Mouse (Mus musculus) midbrain, postnatal 0 days (tissue): ENCODE measurements around the gene Tomm6. TPM values are rescaled to one million over a fixed set of nuclear protein-coding genes. Genes with fewer than 3 reads are reported as not detected.
"Not testable (repeated sequence)": the region's sequence is repeated elsewhere in the genome, so short reads cannot be mapped to it uniquely, and the experiment has no call there.

Experiments
- ATAC-seq: fragments of 200-750 bp; cut with Nextera tagmentation; 2 replicates; pipeline ENCODE4 v1.8.0; 2017; ENCODE audit warnings: moderate number of reproducible peaks, mild to moderate bottlenecking, moderate TSS enrichment, moderate library complexity; ENCODE audit not compliant: low FRiP score
- DNase-seq: peaks from one replicate; pipeline ENCODE4 v3.0.0-alpha.2; 2015; ENCODE audit warnings: low spot score
- H3K27ac ChIP-seq: fragments of 300-500 bp; sonication (generic); 2 replicates; pipeline ENCODE4 v1.5.1; 2014; ENCODE audit warnings: low read depth, mild to moderate bottlenecking, low read length, mixed read lengths
- H3K27me3 ChIP-seq: fragments of 300-500 bp; sonication (generic); 2 replicates; pipeline ENCODE4 v1.6.1; 2014; ENCODE audit warnings: low read length, control low read depth, mixed read lengths; ENCODE audit not compliant: insufficient read depth
- H3K36me3 ChIP-seq: fragments of 300-500 bp; sonication (generic); 2 replicates; pipeline ENCODE4 v1.6.1; 2014; ENCODE audit warnings: low read length, control low read depth, mixed read lengths; ENCODE audit not compliant: insufficient read depth
- H3K4me1 ChIP-seq: fragments of 300-500 bp; sonication (generic); 2 replicates; pipeline ENCODE4 v1.6.1; 2014; ENCODE audit warnings: mild to moderate bottlenecking, control low read depth, antibody characterized with exemption, low read length, mixed read lengths; ENCODE audit not compliant: insufficient read depth
- H3K4me2 ChIP-seq: fragments of 300-500 bp; sonication (generic); 2 replicates; pipeline ENCODE4 v1.6.1; 2014; ENCODE audit warnings: low read depth, mild to moderate bottlenecking, low read length, mixed read lengths; ENCODE audit not compliant: poor library complexity, severe bottlenecking
- H3K4me3 ChIP-seq: fragments of 300-500 bp; sonication (generic); 2 replicates; pipeline ENCODE4 v1.5.1; 2014; ENCODE audit warnings: low read depth, mild to moderate bottlenecking, low read length, moderate library complexity
- H3K9ac ChIP-seq: fragments of 300-500 bp; sonication (generic); replicated peaks from 2 replicates; pipeline ENCODE4 v1.6.1; 2014; ENCODE audit warnings: mild to moderate bottlenecking, low read length, moderate library complexity, mixed read lengths; ENCODE audit not compliant: poor library complexity, severe bottlenecking
- H3K9me3 ChIP-seq: fragments of 300-500 bp; sonication (generic); 2 replicates; pipeline ENCODE4 v1.6.1; 2016; ENCODE audit warnings: low read length, control low read depth
- CTCF ChIP-seq: IDR thresholded peaks from 2 replicates; pipeline ENCODE4 v1.5.1; 2016; ENCODE audit warnings: antibody characterized with exemption, mild to moderate bottlenecking
- WGBS: fragments of 180-500 bp; shearing (Covaris S2); extraction: QIAGEN DNeasy Blood & Tissue Kit; methylation state at CpG from one replicate; pipeline ENCODE4 v1.1.7; 2014; 5-methylcytosine and 5-hydroxymethylcytosine counted together
- polyA plus RNA-seq: library from polyadenylated mRNA; unstranded; fragments of >200 nt; fragmentation: Nextera tagmentation; extraction: Ambion mirVana; gene quantifications from 2 replicates; pipeline ENCODE4 v1.2.1, GENCODE M21; 2015
- total RNA-seq: library from RNA; depleted of rRNA; stranded (reverse); fragments of >200 nt; gene quantifications from 2 replicates; pipeline ENCODE4 v1.2.3, GENCODE M21; 2014

Tomm6 gene
- total and polyA plus RNA-seq, 2 experiments from 2014 or later, result 117 to 339 TPM

- TF ChIP-seq CTCF, result no peak
- Histone ChIP-seq H3K36me3 (peaks cover 6% of the 10 kb centered on the region), H3K4me2 (no peak overlapping the region), H3K9ac (no peak overlapping the region), H3K9me3 (no peaks in the 10 kb centered on the region), H3K27ac (no peak overlapping the region), H3K4me1 (peaks cover 4% of the 10 kb centered on the region; the same call in 1 of the 2 replicates), H3K4me3 (no peak overlapping the region), H3K27me3 (no peaks in the 10 kb centered on the region)
- ATAC-seq (no peak), DNase-seq (peak; percentile 34)
- WGBS, result 35% methylated on average over 4 of the region's 4 CpGs
Measured at GRCm38 (mm10) chr17:47669166-47669565, 19.0 kb downstream of the Tomm6 start.

DNA sequence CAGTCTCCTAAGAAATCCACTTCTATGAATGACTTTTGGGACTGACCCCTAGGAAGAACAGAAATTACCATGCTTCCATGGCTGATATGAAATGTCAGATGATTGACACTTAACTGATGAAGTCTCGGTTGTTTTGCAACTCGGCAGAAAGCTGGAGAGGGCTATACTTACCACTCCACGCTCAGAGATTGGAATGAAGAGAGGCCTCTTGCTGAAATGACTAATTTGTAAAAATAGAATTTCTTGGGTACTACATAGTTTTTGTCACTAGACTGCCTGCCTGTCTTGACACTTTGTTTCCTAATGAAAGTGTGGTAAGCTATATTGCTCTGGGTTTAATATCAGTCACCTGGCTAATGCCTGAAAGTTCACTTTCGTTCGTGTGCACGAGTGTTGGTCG is 23.7 kb downstream of the Tomm6 start:
- Histone ChIP-seq H3K27me3 (no peaks in the 10 kb centered on the region), H3K4me3 (no peak overlapping the region), H3K36me3 (no peaks in the 10 kb centered on the region), H3K9ac (no peak overlapping the region), H3K4me1 (peaks cover 3% of the 10 kb centered on the region; the same call in 1 of the 2 replicates), H3K9me3 (no peaks in the 10 kb centered on the region), H3K27ac (no peak overlapping the region), H3K4me2 (no peak overlapping the region)
- ATAC-seq (no peak), DNase-seq (no peak)
- TF ChIP-seq CTCF, result no peak
- WGBS, result 91% methylated on average over 7 of the region's 7 CpGs

GRCm38 (mm10) chr17:47663009-47663713 is 25.0 kb downstream of the Tomm6 start:
- WGBS, result 39% methylated on average over 9 of the region's 9 CpGs
- no peaks in the 10 kb centered on the region for H3K36me3 ChIP-seq
- H3K27ac ChIP-seq, result no peak overlapping the region
- H3K4me2 ChIP-seq, result no peak overlapping the region
- no peaks in the 10 kb centered on the region for H3K4me1 ChIP-seq
- TF ChIP-seq CTCF, result no peak
- ATAC-seq, result no peak
- no peak overlapping the region for H3K9ac ChIP-seq
- no peak for DNase-seq
- H3K27me3 ChIP-seq, result no peaks in the 10 kb centered on the region
- no peak overlapping the region for H3K4me3 ChIP-seq
- no peaks in the 10 kb centered on the region for H3K9me3 ChIP-seq

GRCm38 (mm10) chr17:47658741-47659243 is 29.4 kb downstream of the Tomm6 start:
- Histone ChIP-seq H3K9me3 (no peaks in the 10 kb centered on the region), H3K36me3 (peaks cover 7% of the 10 kb centered on the region; the same call in 1 of the 2 replicates), H3K27me3 (no peaks in the 10 kb centered on the region), H3K4me1 (no peaks in the 10 kb centered on the region), H3K4me2 (no peak overlapping the region), H3K27ac (no peak overlapping the region), H3K9ac (no peak overlapping the region), H3K4me3 (no peak overlapping the region)
- 90% methylated on average over 3 of the region's 3 CpGs for WGBS
- no peak for TF ChIP-seq CTCF
- ATAC-seq (no peak), DNase-seq (no peak)

GRCm38 (mm10) chr17:47657901-47658300 is 30.3 kb downstream of the Tomm6 start:
- Histone ChIP-seq H3K9ac (no peak overlapping the region), H3K4me3 (no peak overlapping the region)
- WGBS, result 79% methylated on average over 4 of the region's 4 CpGs

GRCm38 (mm10) chr17:47655697-47656096 is 32.5 kb downstream of the Tomm6 start:
- 84% methylated on average over 5 of the region's 5 CpGs for WGBS
- H3K27me3 ChIP-seq, result no peaks in the 10 kb centered on the region
- ATAC-seq (no peak), DNase-seq (no peak)
- H3K4me3 ChIP-seq, result no peak overlapping the region
- no peak overlapping the region for H3K27ac ChIP-seq
- peaks cover 11% of the 10 kb centered on the region for H3K36me3 ChIP-seq
- H3K9ac ChIP-seq, result no peak overlapping the region
- H3K4me2 ChIP-seq, result no peak overlapping the region
- H3K4me1 ChIP-seq, result no peaks in the 10 kb centered on the region
- no peaks in the 10 kb centered on the region for H3K9me3 ChIP-seq
- TF ChIP-seq CTCF, result no peak

More at GRCm38 (mm10) chr17:47657901-47658300, 30.3 kb downstream of the Tomm6 start:
- no peak for TF ChIP-seq CTCF
- Histone ChIP-seq H3K27ac (no peak overlapping the region), H3K27me3 (no peaks in the 10 kb centered on the region), H3K36me3 (peaks cover 11% of the 10 kb centered on the region), H3K4me2 (no peak overlapping the region), H3K4me1 (no peaks in the 10 kb centered on the region), H3K9me3 (no peaks in the 10 kb centered on the region)
- DNase-seq (no peak), ATAC-seq (no peak)

DNA sequence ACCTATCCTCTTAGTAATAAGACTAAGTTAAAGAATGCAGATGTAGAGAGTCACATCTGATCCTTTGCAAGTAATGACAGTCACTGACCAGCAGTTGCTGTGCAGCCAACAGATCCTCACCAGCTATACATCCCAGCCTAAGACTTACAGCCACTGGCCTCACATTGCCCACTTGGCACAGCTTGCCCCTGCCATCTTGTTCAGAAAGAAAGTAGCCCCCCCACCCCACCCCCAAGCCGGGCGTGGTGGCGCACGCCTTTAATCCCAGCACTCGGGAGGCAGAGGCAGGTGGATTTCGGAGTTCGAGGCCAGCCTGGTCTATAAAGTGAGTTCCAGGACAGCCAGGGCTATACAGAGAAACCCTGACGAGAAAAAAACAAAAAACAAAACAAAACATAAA is 33.8 kb downstream of the Tomm6 start:
- DNase-seq, result not testable (repeated sequence)
- 96% methylated on average over 8 of the region's 8 CpGs for WGBS

More for the DNA sequence above, 33.8 kb downstream of the Tomm6 start:
- H3K4me1 ChIP-seq, H3K27ac ChIP-seq, H3K4me2 ChIP-seq, H3K9ac ChIP-seq, H3K9me3 ChIP-seq, H3K27me3 ChIP-seq, ATAC-seq, H3K4me3 ChIP-seq: not testable (repeated sequence)
- peaks cover 11% of the 10 kb centered on the region for H3K36me3 ChIP-seq
